Comparison of ENCODE assay signal across 29 mouse cellular contexts in genomic region chr17:76501732-76502131, GRCm38 (mm10).
"Had no signal": no experiment of that assay in that cellular context is flagged by ENCODE, and none has a peak within 500 bp of the region (broad histone marks: within the 10 kb centered on the region; RNA-seq: fewer than 3 reads in every experiment).

No protein-coding gene starts in this region.

- H3K4me3 ChIP-seq: left cerebral cortex, adult 2 months; limb, embryonic 10.5 days; limb, embryonic 12.5 days; limb, embryonic 13.5 days; limb, embryonic 15.5 days; liver, embryonic 12.5 days; liver, embryonic 13.5 days; liver, embryonic 15.5 days; megakaryocyte, embryonic 14.5 days; midbrain, embryonic 10.5 days; midbrain, embryonic 12.5 days; midbrain, embryonic 13.5 days; midbrain, embryonic 15.5 days; myocyte; neural tube, embryonic 12.5 days; neural tube, embryonic 13.5 days had no signal

- H3K4me1 ChIP-seq: limb, embryonic 10.5 days; limb, embryonic 12.5 days; limb, embryonic 13.5 days; limb, embryonic 15.5 days; liver, embryonic 12.5 days; liver, embryonic 13.5 days; liver, embryonic 15.5 days; megakaryocyte, embryonic 14.5 days; midbrain, embryonic 10.5 days; midbrain, embryonic 12.5 days; midbrain, embryonic 13.5 days; midbrain, embryonic 15.5 days; neural tube, embryonic 12.5 days; neural tube, embryonic 13.5 days had no signal

- H3K27ac ChIP-seq: left cerebral cortex, adult 2 months; limb, embryonic 10.5 days; limb, embryonic 12.5 days; limb, embryonic 13.5 days; limb, embryonic 15.5 days; liver, embryonic 12.5 days; liver, embryonic 13.5 days; liver, embryonic 14.5 days; liver, embryonic 15.5 days; macrophage; midbrain, embryonic 10.5 days; midbrain, embryonic 12.5 days; midbrain, embryonic 13.5 days; midbrain, embryonic 15.5 days; neural tube, embryonic 12.5 days; neural tube, embryonic 13.5 days had no signal

- H3K9me3 ChIP-seq: limb, embryonic 10.5 days; limb, embryonic 12.5 days; limb, embryonic 15.5 days; liver, embryonic 12.5 days; liver, embryonic 13.5 days; liver, embryonic 15.5 days; midbrain, embryonic 10.5 days; midbrain, embryonic 12.5 days; midbrain, embryonic 13.5 days; midbrain, embryonic 15.5 days; neural tube, embryonic 12.5 days; neural tube, embryonic 13.5 days had no signal

- ATAC-seq: liver, embryonic 12.5 days; liver, postnatal 0 days; lung, postnatal 0 days; midbrain, embryonic 13.5 days; midbrain, embryonic 15.5 days; midbrain, embryonic 16.5 days had no signal

- H3K9ac ChIP-seq: limb, embryonic 12.5 days; limb, embryonic 13.5 days; limb, embryonic 15.5 days; liver, embryonic 12.5 days; liver, embryonic 13.5 days; liver, embryonic 14.5 days; liver, embryonic 15.5 days; liver, postnatal 0 days; midbrain, embryonic 12.5 days; midbrain, embryonic 13.5 days; midbrain, embryonic 15.5 days; neural tube, embryonic 12.5 days; neural tube, embryonic 13.5 days had no signal

- DNase-seq: left cerebral cortex, postnatal 4 days; liver; liver, embryonic 13.5 days; liver, postnatal 0 days; lung, adult 18-20 months; lung, adult 2 months; lung, postnatal 36 days; midbrain, embryonic 14.5 days had no signal

- H3K36me3 ChIP-seq: limb, embryonic 10.5 days; limb, embryonic 12.5 days; limb, embryonic 13.5 days; limb, embryonic 15.5 days; liver, embryonic 12.5 days; liver, embryonic 13.5 days; liver, embryonic 15.5 days; midbrain, embryonic 10.5 days; midbrain, embryonic 12.5 days; midbrain, embryonic 13.5 days; midbrain, embryonic 15.5 days; neural tube, embryonic 12.5 days; neural tube, embryonic 13.5 days had no signal

- H3K4me2 ChIP-seq: limb, embryonic 12.5 days; limb, embryonic 13.5 days; limb, embryonic 15.5 days; liver, embryonic 11.5 days; liver, embryonic 12.5 days; liver, embryonic 13.5 days; liver, embryonic 15.5 days; midbrain, embryonic 11.5 days; midbrain, embryonic 12.5 days; midbrain, embryonic 13.5 days; midbrain, embryonic 15.5 days; neural tube, embryonic 12.5 days; neural tube, embryonic 13.5 days had no signal

- H3K27me3 ChIP-seq: limb, embryonic 12.5 days; limb, embryonic 13.5 days; limb, embryonic 15.5 days; liver, embryonic 12.5 days; liver, embryonic 13.5 days; liver, embryonic 15.5 days; megakaryocyte, embryonic 14.5 days; midbrain, embryonic 12.5 days; midbrain, embryonic 13.5 days; midbrain, embryonic 15.5 days; neural tube, embryonic 12.5 days; neural tube, embryonic 13.5 days had no signal
